ENCODE assay signal across 10 mouse cellular contexts in genomic region chr12:12842247-12842957, GRCm38 (mm10).
A peak's percentile ranks its signal among the peaks of the same experiment; 100 is the strongest.
DNase-seq lines count a peak whose midpoint lies in the region; ATAC-seq and TF ChIP-seq lines count a peak whose summit lies in the region.
"Had no signal": no experiment of that assay in that cellular context is flagged by ENCODE, and none has a peak within 500 bp of the region (broad histone marks: within the 10 kb centered on the region; RNA-seq: fewer than 3 reads in every experiment).

No protein-coding gene starts in this region.

- peaks cover 32% of the 10 kb centered on the region for H3K4me1 ChIP-seq in forebrain, embryonic 10.5 days
- no peaks in the 10 kb centered on the region for H3K4me1 ChIP-seq in forebrain, postnatal 0 days (ENCODE audit: insufficient read depth)
- peaks cover 4% of the 10 kb centered on the region for H3K4me1 ChIP-seq in hindbrain, postnatal 0 days (ENCODE audit: insufficient read depth, low read length)
- H3K4me1 ChIP-seq in neural tube, embryonic 13.5 days (replicated peaks): peaks cover 26% of the 10 kb centered on the region
- H3K4me1 ChIP-seq in thymus, adult 2 months (replicated peaks; ENCODE audit: control insufficient read depth, insufficient read depth, low read length): no peaks in the 10 kb centered on the region; the same call in 1 of the 2 replicates

- H3K27ac ChIP-seq in forebrain, embryonic 10.5 days: peak overlapping the region; percentile 81
- no peak overlapping the region for H3K27ac ChIP-seq in forebrain, postnatal 0 days (ENCODE audit: low read depth, low read length)
- H3K27ac ChIP-seq in hindbrain, postnatal 0 days: no peak overlapping the region
- 0 out of 2 replicates have a peak overlapping the region, but pooled peaks have one; percentile 46 for H3K27ac ChIP-seq in neural tube, embryonic 13.5 days (replicated peaks)
- H3K27ac ChIP-seq in thymus, adult 2 months (ENCODE audit: control insufficient read depth, insufficient read depth, low read length): no peak overlapping the region

- H3K27me3 ChIP-seq in forebrain, embryonic 10.5 days (ENCODE audit: poor library complexity, severe bottlenecking): no peaks in the 10 kb centered on the region
- H3K27me3 ChIP-seq in forebrain, postnatal 0 days (ENCODE audit: insufficient read depth, low read length): no peaks in the 10 kb centered on the region
- H3K27me3 ChIP-seq in hindbrain, postnatal 0 days (ENCODE audit: insufficient read depth, low read length): no peaks in the 10 kb centered on the region
- H3K27me3 ChIP-seq in neural tube, embryonic 13.5 days: no peaks in the 10 kb centered on the region
- H3K27me3 ChIP-seq in thymus, adult 2 months (ENCODE audit: control insufficient read depth, insufficient read depth, low read length): no peaks in the 10 kb centered on the region
- H3K27me3 ChIP-seq: forebrain, embryonic 12.5 days had no signal

- H3K9ac ChIP-seq in forebrain, postnatal 0 days: no peak overlapping the region
- no peak overlapping the region for H3K9ac ChIP-seq in hindbrain, postnatal 0 days (replicated peaks; ENCODE audit: low read length)
- no peak overlapping the region; the same call in 1 of the 2 replicates for H3K9ac ChIP-seq in neural tube, embryonic 13.5 days
- H3K9ac ChIP-seq: forebrain, embryonic 12.5 days had no signal

- no peak for TF ChIP-seq POLR2A in thymus, adult 2 months (IDR thresholded peaks at IDR 0.05; ENCODE audit: control insufficient read depth, extremely low read depth, insufficient read depth, low read length, poor library complexity)

- no peak for ATAC-seq in forebrain, postnatal 0 days
- no peak for ATAC-seq in hindbrain, postnatal 0 days
- ATAC-seq in neural tube, embryonic 13.5 days (ENCODE audit: low read depth): no peak
- no peak for ATAC-seq in cerebellum, adult (ENCODE audit: insufficient number of reproducible peaks, low FRiP score, low TSS enrichment)

- WGBS in forebrain, embryonic 10.5 days: 36% methylated on average over 17 of the region's 17 CpGs
- 39% methylated on average over 17 of the region's 17 CpGs for WGBS in forebrain, postnatal 0 days
- 36% methylated on average over 17 of the region's 17 CpGs for WGBS in hindbrain, postnatal 0 days
- 18% methylated on average over 17 of the region's 17 CpGs for WGBS in neural tube, embryonic 13.5 days
- WGBS in thymus, adult 2 months: 84% methylated on average over 17 of the region's 17 CpGs

- H3K36me3 ChIP-seq in forebrain, embryonic 10.5 days (replicated peaks): no peaks in the 10 kb centered on the region
- H3K36me3 ChIP-seq in forebrain, postnatal 0 days (ENCODE audit: insufficient read depth): no peaks in the 10 kb centered on the region
- no peaks in the 10 kb centered on the region for H3K36me3 ChIP-seq in hindbrain, postnatal 0 days (ENCODE audit: insufficient read depth, low read length)
- no peaks in the 10 kb centered on the region for H3K36me3 ChIP-seq in neural tube, embryonic 13.5 days
- no peaks in the 10 kb centered on the region for H3K36me3 ChIP-seq in thymus, adult 2 months (ENCODE audit: control insufficient read depth, insufficient read depth, low read length)
- H3K36me3 ChIP-seq: forebrain, embryonic 12.5 days had no signal

- no peak overlapping the region for H3K4me3 ChIP-seq in forebrain, embryonic 10.5 days
- no peak overlapping the region for H3K4me3 ChIP-seq in forebrain, postnatal 0 days (ENCODE audit: low read depth, low read length)
- no peak overlapping the region for H3K4me3 ChIP-seq in hindbrain, postnatal 0 days (ENCODE audit: low read length)
- H3K4me3 ChIP-seq in neural tube, embryonic 13.5 days: no peak overlapping the region
- no peak overlapping the region for H3K4me3 ChIP-seq in thymus, adult 2 months (ENCODE audit: control insufficient read depth, insufficient read depth, low read length)
- H3K4me3 ChIP-seq: forebrain, embryonic 12.5 days had no signal

- no peaks in the 10 kb centered on the region for H3K9me3 ChIP-seq in forebrain, embryonic 10.5 days
- H3K9me3 ChIP-seq in forebrain, postnatal 0 days (ENCODE audit: low read length): no peaks in the 10 kb centered on the region
- no peaks in the 10 kb centered on the region for H3K9me3 ChIP-seq in hindbrain, postnatal 0 days (ENCODE audit: low read length)
- no peaks in the 10 kb centered on the region for H3K9me3 ChIP-seq in neural tube, embryonic 13.5 days
- H3K9me3 ChIP-seq: forebrain, embryonic 12.5 days had no signal

- peak; percentile 41 for DNase-seq in forebrain, embryonic 10.5 days (ENCODE audit: extremely low spot score, low spot score)
- DNase-seq in forebrain, postnatal 0 days: no peak
- DNase-seq in kidney, postnatal 14 days: peak; percentile 6
- no peak for DNase-seq in kidney, adult 9 months
- DNase-seq in hindbrain, postnatal 0 days (ENCODE audit: low spot score): peak; percentile 14
- no peak for DNase-seq in thymus, adult 2 months
- DNase-seq: cerebellum, postnatal 25 days had no signal

- no peak overlapping the region for H3K4me2 ChIP-seq in forebrain, postnatal 0 days (ENCODE audit: low read depth)
- H3K4me2 ChIP-seq in hindbrain, postnatal 0 days (ENCODE audit: low read depth, low read length): no peak overlapping the region
- peak overlapping the region; percentile 28 for H3K4me2 ChIP-seq in neural tube, embryonic 13.5 days
- H3K4me2 ChIP-seq: forebrain, embryonic 12.5 days had no signal

- no peak for TF ChIP-seq CTCF in forebrain, postnatal 0 days (IDR thresholded peaks at IDR 0.05; ENCODE audit: low read depth)
- no peak for TF ChIP-seq CTCF in hindbrain, postnatal 0 days (IDR thresholded peaks at IDR 0.05; ENCODE audit: low read depth)
- TF ChIP-seq CTCF in thymus, adult 2 months (IDR thresholded peaks at IDR 0.05; ENCODE audit: borderline replicate concordance, control insufficient read depth, extremely low read depth, insufficient read depth, low read length, poor library complexity): no peak

Comparison
In these comparisons a context has a peak if more than half of its experiments do, and no peak if none do; other contexts are left out.
1. DNase-seq: peak in forebrain, embryonic 10.5 days (single experiment), kidney, postnatal 14 days (single experiment) and hindbrain, postnatal 0 days (single experiment); none in forebrain, postnatal 0 days (single experiment), kidney, adult 9 months (single experiment) and thymus, adult 2 months (single experiment).
2. H3K27ac ChIP-seq: peak in forebrain, embryonic 10.5 days (single experiment) and neural tube, embryonic 13.5 days (single experiment); none in forebrain, postnatal 0 days (single experiment), hindbrain, postnatal 0 days (single experiment) and thymus, adult 2 months (single experiment).